Comparison of ENCODE assay signal across 7 mouse cellular contexts in genomic region chr14:118982429-118983045, GRCm38 (mm10). TPM values are rescaled to one million over a fixed set of nuclear protein-coding genes. Genes with fewer than 3 reads are reported as not detected.
DNase-seq lines count a peak whose midpoint lies in the region; ATAC-seq and TF ChIP-seq lines count a peak whose summit lies in the region.
"Not testable (repeated sequence)": the region's sequence is repeated elsewhere in the genome, so short reads cannot be mapped to it uniquely, and the experiment has no call there.

No protein-coding gene starts in this region.

- WGBS in heart, postnatal 0 days, result 49% methylated on average over 11 of the region's 11 CpGs
- 74% methylated on average over 10 of the region's 11 CpGs for WGBS in kidney, embryonic 15.5 days
- WGBS in liver, postnatal 0 days (ENCODE audit: insufficient replicate concordance), result 35% methylated on average over 11 of the region's 11 CpGs
- 52% methylated on average over 11 of the region's 11 CpGs for WGBS in midbrain, postnatal 0 days
- 65% methylated on average over 8 of the region's 11 CpGs for WGBS in stomach, embryonic 14.5 days

- DNase-seq in heart, postnatal 0 days (ENCODE audit: low spot score), result peak; percentile 44
- peak; percentile 14 for DNase-seq in liver, postnatal 0 days
- DNase-seq in midbrain, postnatal 0 days (ENCODE audit: low spot score), result not testable (repeated sequence)

- ATAC-seq in activated CD4-positive, CD25-positive, alpha-beta regulatory T cell, adult 4 months, result peak; percentile 81
- ATAC-seq in frontal cortex, adult (ENCODE audit: low TSS enrichment), result peak; percentile 68
- ATAC-seq in heart, postnatal 0 days (ENCODE audit: insufficient read depth, low read depth), result peak; percentile 74
- ATAC-seq in kidney, embryonic 15.5 days (replicated peaks; ENCODE audit: low FRiP score); midbrain, postnatal 0 days (ENCODE audit: low FRiP score); stomach, embryonic 14.5 days (ENCODE audit: insufficient number of reproducible peaks, insufficient read depth, low FRiP score, low read depth): not testable (repeated sequence)
- ATAC-seq in liver, postnatal 0 days, result peak; percentile 54

- not testable (repeated sequence) for H3K4me1 ChIP-seq in heart, postnatal 0 days (ENCODE audit: control insufficient read depth, insufficient read depth); kidney, embryonic 15.5 days; liver, postnatal 0 days (ENCODE audit: insufficient read depth); midbrain, postnatal 0 days (ENCODE audit: insufficient read depth, low read length); stomach, embryonic 14.5 days (ENCODE audit: control insufficient read depth, insufficient read depth, low read length)

- not testable (repeated sequence) for H3K4me3 ChIP-seq in heart, postnatal 0 days (ENCODE audit: low read depth, low read length); kidney, embryonic 15.5 days (replicated peaks); liver, postnatal 0 days (ENCODE audit: low read depth, low read length); midbrain, postnatal 0 days (ENCODE audit: low read depth, low read length); stomach, embryonic 14.5 days (ENCODE audit: low read depth, low read length)

- peaks cover 43% of the 10 kb centered on the region for H3K36me3 ChIP-seq in heart, postnatal 0 days (replicated peaks; ENCODE audit: control insufficient read depth, insufficient read depth, low read length)
- peaks cover 51% of the 10 kb centered on the region for H3K36me3 ChIP-seq in kidney, embryonic 15.5 days
- peaks cover 21% of the 10 kb centered on the region for H3K36me3 ChIP-seq in liver, postnatal 0 days (replicated peaks; ENCODE audit: insufficient read depth, low read length)
- peaks cover 25% of the 10 kb centered on the region for H3K36me3 ChIP-seq in midbrain, postnatal 0 days (ENCODE audit: insufficient read depth, low read length)
- H3K36me3 ChIP-seq in stomach, embryonic 14.5 days (ENCODE audit: control insufficient read depth, insufficient read depth, low read length), result peaks cover 22% of the 10 kb centered on the region

- not testable (repeated sequence) for TF ChIP-seq CTCF in heart, postnatal 0 days (IDR thresholded peaks at IDR 0.05; ENCODE audit: low read depth); liver, postnatal 0 days (IDR thresholded peaks at IDR 0.05; ENCODE audit: low read depth); midbrain, postnatal 0 days (IDR thresholded peaks at IDR 0.05)

- H3K27me3 ChIP-seq in heart, postnatal 0 days (ENCODE audit: control insufficient read depth, insufficient read depth, low read length); kidney, embryonic 15.5 days; liver, postnatal 0 days (ENCODE audit: insufficient read depth, low read length); midbrain, postnatal 0 days (ENCODE audit: insufficient read depth, low read length); stomach, embryonic 14.5 days (ENCODE audit: control insufficient read depth, insufficient read depth, low read length): not testable (repeated sequence)

- H3K4me2 ChIP-seq in heart, postnatal 0 days (ENCODE audit: low read depth, low read length); kidney, embryonic 15.5 days; liver, postnatal 0 days (ENCODE audit: low read depth, low read length); midbrain, postnatal 0 days (ENCODE audit: low read depth, low read length, poor library complexity, severe bottlenecking); stomach, embryonic 14.5 days (replicated peaks; ENCODE audit: low read depth, low read length): not testable (repeated sequence)

- H3K9me3 ChIP-seq in heart, postnatal 0 days (replicated peaks; ENCODE audit: control insufficient read depth, low read length); kidney, embryonic 15.5 days (replicated peaks); liver, postnatal 0 days (ENCODE audit: low read length); midbrain, postnatal 0 days (ENCODE audit: low read length); stomach, embryonic 14.5 days (ENCODE audit: control insufficient read depth, low read depth, low read length): not testable (repeated sequence)

- not testable (repeated sequence) for H3K9ac ChIP-seq in heart, postnatal 0 days (replicated peaks; ENCODE audit: low read depth, low read length); kidney, embryonic 15.5 days; liver, postnatal 0 days (replicated peaks); midbrain, postnatal 0 days (replicated peaks; ENCODE audit: low read length, poor library complexity, severe bottlenecking); stomach, embryonic 14.5 days (replicated peaks; ENCODE audit: low read depth, low read length)

- H3K27ac ChIP-seq in heart, postnatal 0 days (ENCODE audit: low read depth), result peak overlapping the region; percentile 61
- peak overlapping the region; percentile 45; the same call in 1 of the 2 replicates for H3K27ac ChIP-seq in kidney, embryonic 15.5 days
- not testable (repeated sequence) for H3K27ac ChIP-seq in liver, postnatal 0 days (ENCODE audit: low read depth)
- peak overlapping the region; percentile 55; the same call in 1 of the 2 replicates for H3K27ac ChIP-seq in midbrain, postnatal 0 days (ENCODE audit: low read depth, low read length)
- peak overlapping the region; percentile 40; the same call in 1 of the 2 replicates for H3K27ac ChIP-seq in stomach, embryonic 14.5 days (ENCODE audit: low read length)

- TF ChIP-seq EP300 in heart, postnatal 0 days (IDR thresholded peaks at IDR 0.05; ENCODE audit: low read depth); liver, postnatal 0 days (IDR thresholded peaks at IDR 0.05; ENCODE audit: low read depth): not testable (repeated sequence)

RNA-seq across cellular contexts. Expression of gene Dnajc3, which starts 44.8 kb away (rescaled TPM):
- 10 to 100 TPM; 39.0 to 41.5 TPM for polyA plus RNA-seq in activated CD4-positive, CD25-positive, alpha-beta regulatory T cell, adult 4 months (2017; shearing (Covaris generic))
- 15.6 and 19.7 TPM in 2 replicates for total RNA-seq in heart, postnatal 0 days (2014; rRNA removed; ENCODE audit: low replicate concordance)
- polyA plus RNA-seq in heart, postnatal 0 days (2015; fragmentation: Nextera tagmentation; extraction: Ambion mirVana), result 17.2 and 19.8 TPM in 2 replicates
- 45.8 and 48.9 TPM in 2 replicates for polyA plus RNA-seq in kidney, embryonic 15.5 days (2015; fragmentation: Nextera tagmentation; extraction: Ambion mirVana)
- 53.6 and 55.3 TPM in 2 replicates for polyA plus RNA-seq in liver, postnatal 0 days (2015; fragmentation: Nextera tagmentation; extraction: Ambion mirVana)
- total RNA-seq in midbrain, postnatal 0 days (2014; rRNA removed), result 22.0 and 23.7 TPM in 2 replicates
- polyA plus RNA-seq in midbrain, postnatal 0 days (2015; fragmentation: Nextera tagmentation; extraction: Ambion mirVana), result 19.2 and 19.9 TPM in 2 replicates
- 35.7 and 43.9 TPM in 2 replicates for polyA plus RNA-seq in stomach, embryonic 14.5 days (2014; fragmentation: Nextera tagmentation; extraction: Ambion mirVana)

RNA-seq across cellular contexts. Expression of gene Dzip1, which starts 57.3 kb away (rescaled TPM):
- 1 to 10 TPM; 8.0 to 8.6 TPM for polyA plus RNA-seq in activated CD4-positive, CD25-positive, alpha-beta regulatory T cell, adult 4 months (2017; shearing (Covaris generic))
- 3.4 and 7.5 TPM in 2 replicates for total RNA-seq in heart, postnatal 0 days (2014; rRNA removed; ENCODE audit: low replicate concordance)
- polyA plus RNA-seq in heart, postnatal 0 days (2015; fragmentation: Nextera tagmentation; extraction: Ambion mirVana), result 1.2 and 1.3 TPM in 2 replicates
- 17.6 and 20.1 TPM in 2 replicates for polyA plus RNA-seq in kidney, embryonic 15.5 days (2015; fragmentation: Nextera tagmentation; extraction: Ambion mirVana)
- polyA plus RNA-seq in liver, postnatal 0 days (2015; fragmentation: Nextera tagmentation; extraction: Ambion mirVana), result 0.42 and 0.75 TPM in 2 replicates
- 419 and 440 TPM in 2 replicates for total RNA-seq in midbrain, postnatal 0 days (2014; rRNA removed)
- 116 and 123 TPM in 2 replicates for polyA plus RNA-seq in midbrain, postnatal 0 days (2015; fragmentation: Nextera tagmentation; extraction: Ambion mirVana)
- polyA plus RNA-seq in stomach, embryonic 14.5 days (2014; fragmentation: Nextera tagmentation; extraction: Ambion mirVana), result 26.8 and 27.3 TPM in 2 replicates
